Mouse (Mus musculus): ENCODE results near the gene Fndc9. TPM values are rescaled to one million over a fixed set of nuclear protein-coding genes. Genes with fewer than 3 reads are reported as not detected.

The Fndc9 gene
- polyA plus RNA-seq (2017; shearing (Covaris generic)) = 0.91 TPM

GRCm38 (mm10) chr11:46235334-46235733 lies at the start of gene Fndc9:
Gene Fndc9 (plus strand): TSS chr11:46235531.

Other genes with a start within 250 kb of the Fndc9 start
- gene Gm12166, start 183.2 kb upstream of the Fndc9 start, polyA plus RNA-seq (2017; shearing (Covaris generic)) = 12.1 TPM
- 62.6 TPM for gene Adam19, start 179.5 kb upstream of the Fndc9 start, polyA plus RNA-seq (2017; shearing (Covaris generic))
- 0.24 TPM for gene Nipal4, start 69.0 kb upstream of the Fndc9 start, polyA plus RNA-seq (2017; shearing (Covaris generic))
- gene Cyfip2, start 77.3 kb downstream of the Fndc9 start, polyA plus RNA-seq (2017; shearing (Covaris generic)) = 169 TPM
- 366 TPM for gene Itk, start 154.0 kb downstream of the Fndc9 start, polyA plus RNA-seq (2017; shearing (Covaris generic))
- gene Fam71b, start 161.0 kb downstream of the Fndc9 start, polyA plus RNA-seq (2017; shearing (Covaris generic)) = 0.25 TPM
- gene Med7, start 201.4 kb downstream of the Fndc9 start, polyA plus RNA-seq (2017; shearing (Covaris generic)) = 41.1 TPM
- gene Havcr2, start 219.4 kb downstream of the Fndc9 start, polyA plus RNA-seq (2017; shearing (Covaris generic)) = 2.5 TPM